Mouse (Mus musculus) ES-E14 (cell line): ENCODE measurements around the gene Gm19684.
"Not testable (repeated sequence)": the region's sequence is repeated elsewhere in the genome, so short reads cannot be mapped to it uniquely, and the experiment has no call there.

Experiments used
- HCFC1 ChIP-seq: IDR thresholded peaks from 2 replicates; pipeline ENCODE4 v1.6.1; 2012; ENCODE audit warnings: low read length, inconsistent platforms, borderline replicate concordance; ENCODE audit not compliant: insufficient read depth
- MAFK ChIP-seq: IDR thresholded peaks from 2 replicates; pipeline ENCODE4 v1.6.1; 2014; ENCODE audit warnings: mild to moderate bottlenecking, low read depth, low read length, inconsistent platforms; ENCODE audit not compliant: insufficient read depth
- ZNF384 ChIP-seq: IDR thresholded peaks from 2 replicates; pipeline ENCODE4 v1.6.1; 2012; ENCODE audit warnings: low read depth, low read length, inconsistent platforms

GRCm38 (mm10) chr17:36121352-36122020, at the start of gene Gm19684:
- peak; percentile 68; the same call in 1 of the 2 replicates for TF ChIP-seq MAFK
- not testable (repeated sequence) for TF ChIP-seq HCFC1, ZNF384
